Mouse (Mus musculus) left cerebral cortex, postnatal 25 days (tissue): ENCODE measurements around the gene Cacna1e. TPM values are rescaled to one million over a fixed set of nuclear protein-coding genes. Genes with fewer than 3 reads are reported as not detected.

Experiments
- DNase-seq, 2 experiments: peaks; one replicate each; pipeline ENCODE4 v3.0.0; 2022; ENCODE audit warnings: low spot score in 2 of 2, mixed read lengths in 1 of 2
- intact Hi-C: fragments of 180-260 bp; cut with DNase I; formaldehyde crosslinking; loops from one replicate; pipeline ENCODE4 v1.15.1; 2025
- total RNA-seq, 2 experiments: library from RNA; stranded (reverse); gene quantifications; 2 replicates each; pipeline ENCODE4 v1.2.3; 2021

The Cacna1e gene
- total RNA-seq, 2 experiments from 2014 or later = 158 to 175 TPM

GRCm38 (mm10) chr1:154475706-154476105, 408.6 kb downstream of the Cacna1e start:
- intact Hi-C loops = no loop called here
- peak in 1 of 2 experiments; percentile 82 for DNase-seq

GRCm38 (mm10) chr1:154474156-154474555, 410.1 kb downstream of the Cacna1e start:
- no peak for DNase-seq
- intact Hi-C loops = no loop called here

GRCm38 (mm10) chr1:154467265-154467664, 417.0 kb downstream of the Cacna1e start:
- intact Hi-C loops = no loop called here
- peak in 1 of 2 experiments; percentile 38 for DNase-seq

GRCm38 (mm10) chr1:154461521-154461920, 422.8 kb downstream of the Cacna1e start:
- no peak for DNase-seq
- intact Hi-C loops = no loop called here

- intact Hi-C loops = no loop called here
Measured at GRCm38 (mm10) chr1:154460067-154460466, 424.2 kb downstream of the Cacna1e start.

GRCm38 (mm10) chr1:154458601-154459000, 425.7 kb downstream of the Cacna1e start:
- intact Hi-C loops = no loop called here

More at GRCm38 (mm10) chr1:154460067-154460466, 424.2 kb downstream of the Cacna1e start:
- DNase-seq = peak in 1 of 2 experiments; percentile 51

GRCm38 (mm10) chr1:154450799-154451198, 433.5 kb downstream of the Cacna1e start:
- intact Hi-C loops = no loop called here

More at GRCm38 (mm10) chr1:154458601-154459000, 425.7 kb downstream of the Cacna1e start:
- no peak for DNase-seq

GRCm38 (mm10) chr1:154446456-154446855, 437.8 kb downstream of the Cacna1e start:
- no peak for DNase-seq
- intact Hi-C loops = no loop called here

More at GRCm38 (mm10) chr1:154450799-154451198, 433.5 kb downstream of the Cacna1e start:
- peak in 1 of 2 experiments; percentile 57 for DNase-seq

GRCm38 (mm10) chr1:154433520-154433919, 450.8 kb downstream of the Cacna1e start:
- no peak for DNase-seq
- intact Hi-C loops = no loop called here

GRCm38 (mm10) chr1:154433112-154433511, 451.2 kb downstream of the Cacna1e start:
- intact Hi-C loops = no loop called here

GRCm38 (mm10) chr1:154428276-154428675, 456.0 kb downstream of the Cacna1e start:
- intact Hi-C loops = loop anchor here (5.0 to 10.0 kb wide), 2 partner anchors 146 to 223 kb away; partner anchors contain the start of gene Zfp648
- peak; percentile 20 to 72 for DNase-seq

More at GRCm38 (mm10) chr1:154433112-154433511, 451.2 kb downstream of the Cacna1e start:
- no peak for DNase-seq

- intact Hi-C loops = loop anchor here (5.0 kb wide), 1 partner anchor 309 kb away; no protein-coding TSS in a partner anchor
- DNase-seq = peak in 1 of 2 experiments; percentile 36
Measured at GRCm38 (mm10) chr1:154418278-154418677, 466.0 kb downstream of the Cacna1e start.

- DNase-seq = no peak
- intact Hi-C loops = loop anchor here (5.0 kb wide), 1 partner anchor 311 kb away; no protein-coding TSS in a partner anchor
Measured at GRCm38 (mm10) chr1:154416384-154417155, 467.7 kb downstream of the Cacna1e start.

- intact Hi-C loops = loop anchor here (5.0 kb wide), 1 partner anchor 311 kb away; no protein-coding TSS in a partner anchor
- DNase-seq = no peak
Measured at GRCm38 (mm10) chr1:154415826-154416225, 468.5 kb downstream of the Cacna1e start.

GRCm38 (mm10) chr1:154413138-154413537, 471.2 kb downstream of the Cacna1e start:
- intact Hi-C loops = no loop called here
- peak in 1 of 2 experiments; percentile 60 for DNase-seq

- DNase-seq = no peak
- intact Hi-C loops = no loop called here
Measured at GRCm38 (mm10) chr1:154409051-154409450, 475.2 kb downstream of the Cacna1e start.

- DNase-seq = no peak
- intact Hi-C loops = no loop called here
Measured at GRCm38 (mm10) chr1:154391979-154392378, 492.3 kb downstream of the Cacna1e start.
